Mouse (Mus musculus) T-cell, adult 2 months (primary cell): ENCODE measurements at regions not wholly inside any gene's neighbourhood (a gene's known extent, or its start where the extent isn't known, plus 50 kb on each side); places are given as distances from the start of the nearest gene placed in this dataset.

ENCODE experiments used
- DNase-seq: peaks from one replicate; pipeline ENCODE4 v3.0.0; 2022; ENCODE audit warnings: low spot score

DNA sequence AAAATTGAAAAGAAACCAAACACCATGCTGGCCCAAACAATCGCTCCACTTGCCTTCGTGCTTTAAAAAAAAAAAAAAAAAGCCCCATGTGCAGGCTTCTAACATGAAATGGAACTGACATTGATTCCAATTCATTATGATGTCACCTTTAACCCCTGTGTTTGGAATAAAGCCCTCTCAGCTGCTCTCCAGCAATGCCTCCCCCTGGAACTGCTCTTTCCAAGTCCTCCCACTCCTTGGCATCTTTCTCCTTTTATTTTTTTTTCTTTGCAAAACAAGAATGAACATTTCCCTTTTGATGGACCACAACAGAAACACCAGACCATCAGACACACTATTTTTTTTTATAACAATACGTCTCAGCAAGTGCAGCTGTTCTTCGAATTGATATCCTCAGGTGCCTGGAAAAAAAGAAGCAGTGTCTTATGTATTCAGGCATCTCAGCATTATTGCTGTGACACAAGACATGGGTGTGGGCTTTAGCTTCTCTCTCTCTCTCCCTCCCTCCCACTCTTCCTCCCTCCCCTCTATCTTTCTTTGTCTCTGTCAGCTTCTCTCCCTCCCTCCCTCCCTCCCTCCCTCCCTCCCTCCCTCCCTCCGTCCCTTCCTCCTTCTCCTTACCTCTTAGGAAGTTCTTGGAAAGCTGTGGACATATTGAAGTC, 152.3 kb upstream of the Pitrm1 start:
- DNase-seq, result no peak

DNA sequence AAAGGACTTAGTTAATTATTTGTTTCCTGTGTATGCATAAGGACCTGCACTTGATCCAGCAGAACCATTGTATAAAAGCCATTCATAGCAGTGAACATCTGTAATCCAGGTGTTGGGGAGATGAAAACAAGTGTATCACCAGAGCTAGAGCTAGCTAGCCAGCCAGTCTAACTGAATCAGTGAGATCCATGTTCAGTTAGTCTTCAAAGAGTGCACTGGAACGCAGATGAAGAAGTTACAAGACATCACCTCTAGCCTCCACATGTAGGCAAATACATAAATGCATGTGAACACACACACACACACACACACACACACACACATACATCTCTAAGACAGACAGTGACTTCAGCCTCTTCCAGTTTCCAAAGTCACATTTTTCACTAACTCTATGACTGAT, 150.3 kb upstream of the Pitrm1 start:
- no peak for DNase-seq

DNA sequence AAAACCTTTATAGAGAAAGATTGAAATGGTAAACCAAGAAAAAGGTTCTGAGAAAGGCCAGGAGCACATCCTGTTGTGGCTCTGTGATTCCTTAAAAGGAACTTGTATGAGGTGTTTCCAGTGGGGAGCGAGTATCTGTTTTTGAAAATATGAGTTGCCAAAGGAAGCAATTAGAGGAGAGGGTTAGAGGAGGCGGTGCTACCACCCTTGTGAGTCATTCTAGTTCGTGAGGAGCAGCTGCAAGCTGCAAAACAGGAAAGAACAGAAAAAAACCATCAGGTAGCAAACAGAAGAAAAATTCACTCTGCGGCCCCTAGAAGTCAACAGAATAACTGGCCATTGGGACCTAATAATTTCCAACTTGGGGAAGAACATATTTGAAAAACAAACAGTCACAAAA, 116.1 kb upstream of the Pitrm1 start:
- no peak for DNase-seq

DNA sequence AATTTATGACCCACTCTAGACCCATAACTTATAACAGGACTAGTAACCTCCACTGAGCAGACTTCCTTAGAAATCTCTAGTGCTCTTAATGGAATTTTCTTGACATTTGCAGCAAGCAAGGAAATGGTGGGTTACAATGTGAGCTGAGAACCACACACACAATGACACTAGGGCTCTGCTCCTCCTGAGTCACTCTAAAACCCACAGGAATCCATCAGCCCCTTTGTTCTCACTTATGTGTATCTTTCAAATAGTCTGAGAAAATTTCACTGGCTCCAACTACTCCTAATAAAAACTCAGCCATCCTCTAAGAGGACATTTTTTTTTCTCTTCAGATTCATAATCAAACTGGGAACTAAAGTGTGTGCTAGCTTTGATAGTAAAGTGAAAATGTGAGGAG, 101.0 kb upstream of the Pitrm1 start:
- DNase-seq, result no peak

DNA sequence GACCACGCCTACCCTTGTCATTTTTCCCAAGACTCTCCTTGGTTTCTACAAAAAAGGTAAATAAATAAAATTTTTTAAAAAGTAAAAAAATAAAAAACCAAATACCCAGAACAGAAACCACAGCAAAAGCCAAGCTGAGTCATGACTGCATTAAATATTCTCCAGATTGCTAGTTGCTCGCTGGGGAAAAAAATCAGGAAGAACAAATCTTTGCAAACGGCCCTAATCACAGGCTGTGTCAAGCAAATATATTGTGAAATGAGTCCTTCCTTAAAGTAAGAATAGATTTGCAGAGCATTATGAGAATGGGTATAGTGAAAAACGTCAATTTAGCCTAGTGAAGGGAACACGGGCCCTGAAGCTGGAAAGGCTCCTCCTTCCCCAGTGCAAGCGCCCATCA, 86.6 kb upstream of the Pitrm1 start:
- DNase-seq, result no peak

DNA sequence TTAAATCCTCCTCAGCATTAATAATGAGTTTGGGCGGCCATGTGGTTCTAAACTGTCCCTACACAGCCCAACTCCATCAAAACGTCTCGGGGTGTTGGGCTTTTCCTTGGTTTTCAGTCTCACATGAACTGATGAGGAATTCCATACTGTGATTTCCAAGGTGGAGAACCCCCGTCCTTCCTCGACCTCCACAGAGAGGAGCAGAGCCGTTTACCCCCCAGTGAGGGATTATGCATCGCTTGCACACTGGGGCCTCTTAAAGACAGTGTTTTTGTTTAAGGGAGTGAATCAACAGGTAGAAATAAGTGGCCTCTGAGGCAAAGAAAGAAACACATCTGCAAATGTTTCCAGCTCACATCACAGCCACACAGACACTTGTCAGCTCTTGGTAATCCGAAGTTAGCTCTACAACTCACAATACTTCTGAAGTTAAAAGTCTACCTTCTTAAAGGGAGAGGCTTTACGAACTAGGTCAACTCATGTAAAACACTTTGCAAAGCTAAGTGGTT, 82.0 kb upstream of the Pitrm1 start:
- no peak for DNase-seq

DNA sequence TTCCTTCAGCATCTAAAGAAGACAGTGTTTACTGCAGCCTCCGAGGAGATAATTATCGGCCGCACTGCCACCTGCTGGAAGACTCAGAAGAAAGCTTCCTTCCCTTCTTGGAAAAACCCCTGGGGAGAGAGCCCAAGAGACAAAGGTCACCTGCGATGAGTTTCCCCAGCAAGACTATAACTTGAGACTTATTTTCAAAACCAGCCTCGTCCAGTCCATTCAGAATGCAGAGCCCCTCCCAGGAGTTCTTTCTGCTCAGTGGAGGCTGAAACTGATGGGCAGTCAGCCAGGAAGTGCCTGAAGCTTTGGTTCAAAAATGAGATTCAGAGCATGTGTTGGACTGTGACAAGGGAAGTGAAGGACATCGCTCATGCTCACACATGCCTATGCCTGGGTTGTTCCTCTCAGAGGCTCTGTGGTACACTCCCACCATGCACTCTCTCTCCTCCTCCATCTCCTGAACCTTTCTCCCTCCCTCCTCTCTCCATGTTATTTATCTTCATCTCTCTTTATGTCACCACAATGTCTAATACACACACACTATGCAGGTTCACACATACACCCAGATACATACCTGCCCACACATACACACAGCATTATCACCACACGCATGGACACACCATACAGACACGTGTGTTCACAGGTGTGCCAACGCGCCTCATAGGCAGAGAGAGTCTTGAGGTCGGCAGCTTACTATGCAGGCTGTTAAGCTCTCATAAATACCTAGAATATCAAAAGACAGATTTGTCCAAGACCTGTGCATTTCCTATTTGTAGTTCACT, 78.3 kb upstream of the Pitrm1 start:
- no peak for DNase-seq

DNA sequence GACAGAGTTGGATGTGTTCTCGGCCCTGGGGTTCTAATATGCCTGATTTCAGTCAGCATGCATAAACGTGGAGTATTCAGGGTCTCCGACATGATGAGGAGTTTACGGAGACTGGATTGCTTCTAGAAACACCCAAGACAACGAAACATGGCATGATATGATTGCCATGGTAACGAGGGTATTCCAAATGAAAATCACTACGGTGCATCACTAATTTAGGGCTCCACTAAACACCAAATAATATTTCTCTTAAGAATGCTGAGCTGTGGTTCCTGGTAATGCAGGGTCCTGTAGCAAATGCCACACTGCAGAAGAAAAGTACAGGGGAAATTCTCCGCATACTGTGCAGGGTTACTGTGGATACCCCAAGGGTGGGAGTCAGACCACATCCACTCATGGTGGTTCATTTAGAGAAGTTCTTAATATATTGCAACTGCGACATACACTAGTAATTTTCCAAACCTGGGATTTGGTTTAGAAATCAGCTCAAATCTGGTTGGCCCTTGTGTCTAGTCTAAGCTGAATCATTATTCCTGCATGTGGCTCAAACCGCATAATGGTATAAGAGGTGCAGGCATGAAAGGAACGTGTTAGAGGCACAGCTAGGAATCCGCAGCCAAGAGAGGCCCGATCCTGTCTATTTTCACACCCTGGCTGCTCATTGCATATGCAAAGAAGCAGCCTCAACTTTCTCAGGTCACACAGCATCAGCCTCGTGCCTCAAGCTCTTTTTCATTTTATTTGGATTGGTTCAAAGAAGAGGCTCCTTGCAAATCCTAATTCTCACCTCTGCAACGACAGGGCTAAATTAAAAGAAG, 77.5 kb upstream of the Pitrm1 start:
- DNase-seq, result no peak

DNA sequence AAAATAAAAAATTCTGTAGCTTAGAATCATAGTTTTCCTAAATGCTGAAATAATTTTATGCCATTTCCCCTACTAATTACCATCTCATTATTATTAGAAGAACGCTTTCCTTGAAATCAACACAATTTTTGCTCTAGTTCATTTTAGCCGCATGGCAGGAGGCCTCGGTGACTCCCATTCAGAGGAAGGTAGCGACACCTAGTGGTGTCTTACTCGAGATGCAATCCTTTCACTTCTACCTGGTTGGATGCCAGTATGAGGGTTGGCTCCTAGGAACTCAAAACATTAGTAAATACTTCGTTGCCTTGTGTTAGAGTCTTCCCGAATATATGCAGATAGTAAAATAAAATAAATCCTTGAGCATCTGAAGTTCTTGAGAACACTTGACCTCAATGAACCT, 76.3 kb upstream of the Pitrm1 start:
- DNase-seq, result peak; percentile 36

DNA sequence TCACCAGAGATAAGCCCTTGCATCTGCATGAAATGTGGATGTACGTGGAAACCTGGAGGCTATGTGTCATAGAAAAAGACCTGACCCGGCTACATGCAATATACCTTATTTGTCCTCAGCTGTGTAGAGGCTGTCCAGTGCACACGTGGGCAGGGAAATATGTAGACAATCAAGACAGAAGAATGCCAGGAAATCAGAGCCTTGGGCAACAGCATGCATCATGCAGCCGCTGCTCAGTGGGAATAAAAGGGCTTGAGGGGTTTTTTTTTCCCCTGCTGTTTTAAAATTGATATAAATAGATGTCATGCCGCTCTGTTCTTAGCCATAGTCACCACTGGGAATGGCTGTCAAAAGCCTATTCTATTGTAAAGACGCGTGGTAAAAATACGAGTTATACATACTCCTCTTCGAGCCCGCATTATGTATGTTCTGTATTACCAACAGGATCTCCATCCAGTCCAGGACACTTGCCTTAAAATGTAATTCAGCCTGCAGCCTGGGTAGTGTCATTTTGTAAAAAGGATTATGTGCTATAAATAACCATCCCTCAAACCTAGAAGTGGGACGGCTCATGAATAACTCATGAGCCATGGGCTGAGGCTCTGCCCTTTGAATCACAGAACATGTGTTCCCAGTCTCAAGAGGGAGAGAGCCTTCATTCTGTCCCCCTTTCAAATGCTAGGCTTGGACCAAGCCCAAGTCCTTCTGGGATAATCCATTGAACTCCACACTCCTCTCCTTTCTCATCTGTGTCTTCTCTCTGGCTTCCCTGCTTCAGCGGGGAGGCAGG, 74.4 kb upstream of the Pitrm1 start:
- no peak for DNase-seq

DNA sequence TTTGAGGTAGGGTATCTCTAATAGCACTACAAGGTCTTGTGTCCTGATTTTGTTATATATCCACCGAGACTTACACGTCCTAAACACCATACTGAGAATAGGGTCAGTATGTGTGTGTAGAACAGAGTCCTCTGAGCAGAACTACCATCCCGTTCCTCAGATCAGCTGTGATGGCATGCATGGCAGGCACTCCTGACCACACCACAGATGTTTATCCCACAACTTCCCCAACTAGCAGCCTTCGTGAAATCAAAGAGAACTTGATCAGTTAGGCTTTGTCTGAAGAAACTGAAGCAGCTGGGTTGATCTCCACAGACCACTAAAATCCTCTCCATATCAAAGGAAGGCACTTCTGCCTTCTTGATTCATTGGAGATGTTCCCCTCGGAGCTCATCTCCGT, 68.3 kb upstream of the Pitrm1 start:
- no peak for DNase-seq

DNA sequence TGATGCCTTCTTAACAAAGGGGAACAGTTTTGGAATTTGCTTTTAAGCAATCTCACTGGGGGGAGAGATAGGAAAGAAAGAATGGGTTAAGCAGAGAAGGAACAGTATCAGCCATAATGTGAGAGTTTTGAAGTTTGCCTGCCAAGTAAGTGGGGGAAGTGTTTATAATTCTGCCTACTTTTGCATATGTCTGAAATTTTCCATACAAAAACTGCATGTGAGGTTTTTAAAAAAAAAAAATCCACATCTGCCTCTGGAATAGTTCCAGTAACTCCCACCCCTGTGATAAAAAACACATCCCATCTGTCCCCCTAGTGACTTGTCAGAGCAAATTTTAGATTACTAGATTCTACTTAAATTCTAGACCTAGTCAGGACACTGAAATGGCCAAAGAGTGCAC, 63.5 kb upstream of the Pitrm1 start:
- DNase-seq, result no peak

DNA sequence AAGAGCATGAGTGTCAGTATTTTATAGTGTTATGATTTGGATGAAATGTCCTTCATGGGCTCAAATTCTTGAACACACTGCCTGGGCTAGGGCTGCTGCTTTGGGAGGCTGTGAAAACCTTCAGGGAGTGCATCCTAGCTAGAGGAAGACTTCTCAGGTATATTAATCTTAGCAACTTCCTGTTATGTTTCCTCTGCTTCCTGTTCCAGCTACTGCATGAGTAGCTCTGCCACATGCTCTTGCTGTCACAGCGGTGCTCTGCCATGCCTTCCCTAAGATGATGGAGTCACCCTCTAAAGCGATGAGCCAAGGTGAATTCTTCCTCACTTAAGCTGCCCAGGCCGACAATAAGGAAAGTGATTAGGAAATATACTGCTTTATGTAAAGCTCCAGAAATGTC, 60.1 kb upstream of the Pitrm1 start:
- DNase-seq, result no peak

DNA sequence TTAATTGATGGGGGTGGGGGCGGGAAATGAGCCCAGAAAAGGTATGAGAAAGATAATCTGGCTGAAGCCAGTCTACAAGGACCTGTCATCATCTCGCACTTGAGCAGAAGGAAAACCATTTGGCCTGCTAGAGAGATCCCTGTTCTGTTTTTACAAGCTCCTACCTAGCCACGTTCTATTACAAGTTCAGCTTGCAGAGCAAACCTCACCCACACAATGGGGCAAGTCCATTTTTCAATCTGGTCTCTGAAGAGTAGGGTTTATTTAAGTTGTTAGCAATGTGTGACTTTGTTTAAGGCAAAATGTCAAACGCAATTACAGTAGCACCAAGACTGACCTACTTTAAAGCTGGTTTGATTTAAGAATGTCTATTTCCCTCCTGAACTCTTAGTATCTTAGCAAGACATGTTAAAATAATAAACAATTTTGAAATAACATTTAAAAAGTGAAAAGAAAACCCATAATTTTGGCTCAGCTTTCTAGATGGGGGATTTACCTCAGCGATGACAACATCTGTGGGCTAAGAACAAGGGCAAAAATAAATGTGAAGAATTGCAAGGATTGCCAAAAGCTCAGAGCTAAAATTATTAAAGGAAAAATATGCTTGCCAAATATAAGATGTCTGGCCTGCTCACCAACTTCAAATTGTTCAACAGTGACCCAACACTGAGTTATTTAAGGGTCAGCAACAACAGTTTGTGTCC, 54.9 kb upstream of the Pitrm1 start:
- no peak for DNase-seq
